Mouse (Mus musculus) activated CD4-positive, CD25-positive, alpha-beta regulatory T cell, adult 4 months (primary cell): ENCODE results near the gene Dcun1d3. TPM values are rescaled to one million over a fixed set of nuclear protein-coding genes. Genes with fewer than 3 reads are reported as not detected.

Experiments
- polyA plus RNA-seq, 2 experiments: library from polyadenylated mRNA; unstranded; fragments of 100-300 nt; shearing (Covaris generic); gene quantifications; one replicate each; pipeline ENCODE4 v1.2.1; 2017

The Dcun1d3 gene
- polyA plus RNA-seq, 2 experiments from 2014 or later: 6.1 to 7.7 TPM

Other genes with a start within 250 kb of the Dcun1d3 start
- not detected for gene Acsm4, start 206.3 kb downstream of the Dcun1d3 start, polyA plus RNA-seq
- 10 to 100 TPM; 46.6 to 48.6 TPM for gene Thumpd1, start 175.5 kb downstream of the Dcun1d3 start, polyA plus RNA-seq
- not detected for gene Acsm3, start 135.4 kb downstream of the Dcun1d3 start, polyA plus RNA-seq
- gene Rexo5, start 102.3 kb downstream of the Dcun1d3 start, polyA plus RNA-seq: 10 to 100 TPM; 33.8 to 56.3 TPM
- gene Eri2, start 102.2 kb downstream of the Dcun1d3 start, polyA plus RNA-seq: 10 to 100 TPM in 1 of 2 experiments, 1 to 10 TPM in 1; 9.2 to 12.0 TPM
- gene Lyrm1, start 437 bp downstream of the Dcun1d3 start, polyA plus RNA-seq: 10 to 100 TPM; 20.3 to 22.3 TPM
- under 1 TPM in 1 of 2 experiments, not detected in 1; 0.19 TPM for gene Dnah3, start 199.0 kb upstream of the Dcun1d3 start, polyA plus RNA-seq
- 1 to 10 TPM; 3.0 to 3.8 TPM for gene Tmem159, start 206.1 kb upstream of the Dcun1d3 start, polyA plus RNA-seq
- gene Zp2, start 249.0 kb upstream of the Dcun1d3 start, polyA plus RNA-seq: not detected